Mouse (Mus musculus): Measurements from ENCODE around the gene Stap2. TPM values are rescaled to one million over a fixed set of nuclear protein-coding genes. Genes with fewer than 3 reads are reported as not detected.

Stap2 gene
- 1.2 TPM for polyA plus RNA-seq (2014; fragmentation: Illumina TruSeq; extraction: RNeasy Lipid Tissue Mini Kit (QIAGEN cat#74804); ENCODE audit: low read depth, low replicate concordance)

GRCm38 (mm10) chr17:56005415-56006061 is at the start of gene Stap2, which contains the start of gene Mpnd:
TSS of gene Stap2 (minus strand) at chr17:56005584.
TSS of gene Mpnd (plus strand) at chr17:56005711.

GRCm38 (mm10) chr17:56040030-56040856 is 34.9 kb upstream of the Stap2 start, which contains the start of gene Chaf1a:
TSS of gene Chaf1a (plus strand) at chr17:56040439.

GRCm38 (mm10) chr17:56036176-56036900 is 31.0 kb upstream of the Stap2 start, which contains the start of gene Sh3gl1:
TSS of gene Sh3gl1 (minus strand) at chr17:56036635.

GRCm38 (mm10) chr17:55986030-55986961 is 19.1 kb downstream of the Stap2 start, which contains the start of gene Fsd1:
TSS of gene Fsd1 (plus strand) at chr17:55986509.

GRCm38 (mm10) chr17:55969966-55970891 is 35.2 kb downstream of the Stap2 start, which contains the start of gene Shd:
TSS of gene Shd (plus strand) at chr17:55970467.

GRCm38 (mm10) chr17:55958918-55959728 is 46.3 kb downstream of the Stap2 start, which contains the start of gene Yju2:
TSS of gene Yju2 (plus strand) at chr17:55959099.

GRCm38 (mm10) chr17:55952447-55953027 is 52.8 kb downstream of the Stap2 start, which contains the start of gene Ebi3:
TSS of gene Ebi3 (plus strand) at chr17:55952640.

GRCm38 (mm10) chr17:55949400-55949799 is 56.0 kb downstream of the Stap2 start, which contains the start of gene Zfp119b:
TSS of gene Zfp119b (minus strand) at chr17:55949500.

Other genes with a start within 250 kb of the Stap2 start
- 23.5 TPM for gene Zfp119a, start 126.7 kb downstream of the Stap2 start, polyA plus RNA-seq (2014; fragmentation: Illumina TruSeq; extraction: RNeasy Lipid Tissue Mini Kit (QIAGEN cat#74804); ENCODE audit: low read depth, low replicate concordance)
- 38.6 TPM for gene Zfp959, start 113.5 kb downstream of the Stap2 start, polyA plus RNA-seq (2014; fragmentation: Illumina TruSeq; extraction: RNeasy Lipid Tissue Mini Kit (QIAGEN cat#74804); ENCODE audit: low read depth, low replicate concordance)
- 22.8 TPM for gene Zfp119b, start 56.1 kb downstream of the Stap2 start, polyA plus RNA-seq (2014; fragmentation: Illumina TruSeq; extraction: RNeasy Lipid Tissue Mini Kit (QIAGEN cat#74804); ENCODE audit: low read depth, low replicate concordance)
- not detected for gene Ebi3, start 52.9 kb downstream of the Stap2 start, polyA plus RNA-seq (2014; fragmentation: Illumina TruSeq; extraction: RNeasy Lipid Tissue Mini Kit (QIAGEN cat#74804); ENCODE audit: low read depth, low replicate concordance)
- 0.57 TPM for gene Yju2, start 46.5 kb downstream of the Stap2 start, polyA plus RNA-seq (2014; fragmentation: Illumina TruSeq; extraction: RNeasy Lipid Tissue Mini Kit (QIAGEN cat#74804); ENCODE audit: low read depth, low replicate concordance)
- not detected for gene Shd, start 35.1 kb downstream of the Stap2 start, polyA plus RNA-seq (2014; fragmentation: Illumina TruSeq; extraction: RNeasy Lipid Tissue Mini Kit (QIAGEN cat#74804); ENCODE audit: low read depth, low replicate concordance)
- not detected for gene Fsd1, start 19.1 kb downstream of the Stap2 start, polyA plus RNA-seq (2014; fragmentation: Illumina TruSeq; extraction: RNeasy Lipid Tissue Mini Kit (QIAGEN cat#74804); ENCODE audit: low read depth, low replicate concordance)
- gene Mpnd, start 127 bp upstream of the Stap2 start, polyA plus RNA-seq (2014; fragmentation: Illumina TruSeq; extraction: RNeasy Lipid Tissue Mini Kit (QIAGEN cat#74804); ENCODE audit: low read depth, low replicate concordance) = 0.44 TPM
- 0.32 TPM for gene Sh3gl1, start 31.1 kb upstream of the Stap2 start, polyA plus RNA-seq (2014; fragmentation: Illumina TruSeq; extraction: RNeasy Lipid Tissue Mini Kit (QIAGEN cat#74804); ENCODE audit: low read depth, low replicate concordance)
- 0.20 TPM for gene Chaf1a, start 34.9 kb upstream of the Stap2 start, polyA plus RNA-seq (2014; fragmentation: Illumina TruSeq; extraction: RNeasy Lipid Tissue Mini Kit (QIAGEN cat#74804); ENCODE audit: low read depth, low replicate concordance)
- 14.1 TPM for gene Ubxn6, start 69.4 kb upstream of the Stap2 start, polyA plus RNA-seq (2014; fragmentation: Illumina TruSeq; extraction: RNeasy Lipid Tissue Mini Kit (QIAGEN cat#74804); ENCODE audit: low read depth, low replicate concordance)
- gene Hdgfl2, start 74.0 kb upstream of the Stap2 start, polyA plus RNA-seq (2014; fragmentation: Illumina TruSeq; extraction: RNeasy Lipid Tissue Mini Kit (QIAGEN cat#74804); ENCODE audit: low read depth, low replicate concordance) = 1.5 TPM
- 0.20 TPM for gene Plin4, start 104.2 kb upstream of the Stap2 start, polyA plus RNA-seq (2014; fragmentation: Illumina TruSeq; extraction: RNeasy Lipid Tissue Mini Kit (QIAGEN cat#74804); ENCODE audit: low read depth, low replicate concordance)
- 0.89 TPM for gene Plin5, start 112.0 kb upstream of the Stap2 start, polyA plus RNA-seq (2014; fragmentation: Illumina TruSeq; extraction: RNeasy Lipid Tissue Mini Kit (QIAGEN cat#74804); ENCODE audit: low read depth, low replicate concordance)
- not detected for gene Lrg1, start 116.4 kb upstream of the Stap2 start, polyA plus RNA-seq (2014; fragmentation: Illumina TruSeq; extraction: RNeasy Lipid Tissue Mini Kit (QIAGEN cat#74804); ENCODE audit: low read depth, low replicate concordance)
- gene Sema6b, start 134.8 kb upstream of the Stap2 start, polyA plus RNA-seq (2014; fragmentation: Illumina TruSeq; extraction: RNeasy Lipid Tissue Mini Kit (QIAGEN cat#74804); ENCODE audit: low read depth, low replicate concordance) = not detected
- gene Tnfaip8l1, start 156.9 kb upstream of the Stap2 start, polyA plus RNA-seq (2014; fragmentation: Illumina TruSeq; extraction: RNeasy Lipid Tissue Mini Kit (QIAGEN cat#74804); ENCODE audit: low read depth, low replicate concordance) = 0.49 TPM
- gene Mydgf, start 178.3 kb upstream of the Stap2 start, polyA plus RNA-seq (2014; fragmentation: Illumina TruSeq; extraction: RNeasy Lipid Tissue Mini Kit (QIAGEN cat#74804); ENCODE audit: low read depth, low replicate concordance) = 9.2 TPM
- gene Dpp9, start 213.3 kb upstream of the Stap2 start, polyA plus RNA-seq (2014; fragmentation: Illumina TruSeq; extraction: RNeasy Lipid Tissue Mini Kit (QIAGEN cat#74804); ENCODE audit: low read depth, low replicate concordance) = 0.24 TPM